Mouse (Mus musculus) regulatory T cell (primary cell): ENCODE results near the gene Prrt1.

Experiments used
- in situ Hi-C: fragments of 300-600 bp; cut with MboI, MseI; formaldehyde crosslinking; loops from one replicate; pipeline ENCODE4 v1.15.1; 2025; ENCODE audit warnings: high pct_unique_total_duplicates

Prrt1 gene

GRCm38 (mm10) chr17:34597566-34598095 lies 31.7 kb upstream of the Prrt1 start, which contains the start of gene Ager:
Gene Ager, plus strand, starts transcription at chr17:34597862.
- in situ Hi-C loops = no loop called here

GRCm38 (mm10) chr17:34599891-34600290 lies 29.4 kb upstream of the Prrt1 start:
- in situ Hi-C loops = loop anchor here (25.0 kb wide), 1 partner anchor 688 kb away; the partner anchor contains the start of genes Daxx, Platr17, Tapbp and Zbtb22

- in situ Hi-C loops = loop anchor here (25.0 kb wide), 1 partner anchor 689 kb away; the partner anchor contains the start of genes Daxx, Platr17, Tapbp and Zbtb22
Measured at GRCm38 (mm10) chr17:34601796-34602195, 27.5 kb upstream of the Prrt1 start.

- in situ Hi-C loops = loop anchor here (25.0 kb wide), 1 partner anchor 691 kb away; the partner anchor contains the start of genes Daxx, Platr17, Tapbp and Zbtb22
Measured at GRCm38 (mm10) chr17:34603375-34604060, 25.8 kb upstream of the Prrt1 start, which contains the start of gene Rnf5. Gene Rnf5, minus strand, starts transcription at chr17:34603690.

GRCm38 (mm10) chr17:34604061-34604508 lies 25.2 kb upstream of the Prrt1 start, which contains the start of gene Agpat1:
Gene Agpat1, plus strand, starts transcription at chr17:34604262.
- in situ Hi-C loops = loop anchor here (25.0 kb wide), 1 partner anchor 692 kb away; the partner anchor contains the start of genes Daxx, Platr17, Tapbp and Zbtb22

- in situ Hi-C loops = loop anchor here (25.0 kb wide), 1 partner anchor 692 kb away; the partner anchor contains the start of genes Daxx, Platr17, Tapbp and Zbtb22
Measured at GRCm38 (mm10) chr17:34604511-34605237, 24.7 kb upstream of the Prrt1 start.

GRCm38 (mm10) chr17:34605609-34606008 lies 23.7 kb upstream of the Prrt1 start:
- in situ Hi-C loops = loop anchor here (25.0 kb wide), 1 partner anchor 693 kb away; the partner anchor contains the start of genes Daxx, Platr17, Tapbp and Zbtb22

GRCm38 (mm10) chr17:34606186-34607039 lies 22.9 kb upstream of the Prrt1 start:
- in situ Hi-C loops = loop anchor here (25.0 kb wide), 1 partner anchor 694 kb away; the partner anchor contains the start of genes Daxx, Platr17, Tapbp and Zbtb22

- in situ Hi-C loops = loop anchor here (25.0 kb wide), 1 partner anchor 696 kb away; the partner anchor contains the start of genes Daxx, Platr17, Tapbp and Zbtb22
Measured at GRCm38 (mm10) chr17:34607997-34608396, 21.3 kb upstream of the Prrt1 start.

GRCm38 (mm10) chr17:34611050-34611449 lies 18.3 kb upstream of the Prrt1 start:
- in situ Hi-C loops = loop anchor here (5.0 to 25.0 kb wide), 3 partner anchors 44 to 699 kb away; partner anchors contain the start of genes Daxx, Platr17, Tapbp and Zbtb22

GRCm38 (mm10) chr17:34613054-34613645 lies 16.2 kb upstream of the Prrt1 start:
- in situ Hi-C loops = loop anchor here (5.0 to 25.0 kb wide), 3 partner anchors 46 to 701 kb away; partner anchors contain the start of genes Daxx, Platr17, Tapbp and Zbtb22

- in situ Hi-C loops = loop anchor here (5.0 to 25.0 kb wide), 3 partner anchors 47 to 702 kb away; partner anchors contain the start of genes Daxx, Platr17, Tapbp and Zbtb22
Measured at GRCm38 (mm10) chr17:34613830-34614229, 15.5 kb upstream of the Prrt1 start.

- in situ Hi-C loops = loop anchor here (25.0 kb wide), 1 partner anchor 704 kb away; the partner anchor contains the start of genes Daxx, Platr17, Tapbp and Zbtb22
Measured at GRCm38 (mm10) chr17:34615871-34616270, 13.5 kb upstream of the Prrt1 start, which contains the start of gene Egfl8. Gene Egfl8, minus strand, starts transcription at chr17:34615971.

- in situ Hi-C loops = loop anchor here (25.0 kb wide), 1 partner anchor 707 kb away; the partner anchor contains the start of genes Daxx, Platr17, Tapbp and Zbtb22
Measured at GRCm38 (mm10) chr17:34618999-34619398, 10.3 kb upstream of the Prrt1 start.

GRCm38 (mm10) chr17:34621006-34621405 lies 8.3 kb upstream of the Prrt1 start:
- in situ Hi-C loops = loop anchor here (25.0 kb wide), 1 partner anchor 709 kb away; the partner anchor contains the start of genes Daxx, Platr17, Tapbp and Zbtb22

GRCm38 (mm10) chr17:34623161-34623560 lies 6.2 kb upstream of the Prrt1 start:
- in situ Hi-C loops = loop anchor here (25.0 kb wide), 1 partner anchor 711 kb away; the partner anchor contains the start of genes Daxx, Platr17, Tapbp and Zbtb22

- in situ Hi-C loops = loop anchor here (25.0 kb wide), 1 partner anchor 713 kb away; the partner anchor contains the start of genes Daxx, Platr17, Tapbp and Zbtb22
Measured at GRCm38 (mm10) chr17:34624981-34625380, 4.4 kb upstream of the Prrt1 start.

- in situ Hi-C loops = no loop called here
Measured at GRCm38 (mm10) chr17:34626062-34626772, 3.1 kb upstream of the Prrt1 start.
